Mouse (Mus musculus) ES-Bruce4 (cell line): ENCODE results near the gene Pkp4. TPM values are rescaled to one million over a fixed set of nuclear protein-coding genes. Genes with fewer than 3 reads are reported as not detected.

ENCODE experiments used
- H3K27ac ChIP-seq: 2 replicates; pipeline ENCODE4 v1.5.1; 2012; ENCODE audit warnings: low read length, inconsistent platforms; ENCODE audit not compliant: insufficient read depth
- H3K27me3 ChIP-seq: 2 replicates; pipeline ENCODE4 v1.6.1; 2012; ENCODE audit warnings: mild to moderate bottlenecking, low read length, inconsistent platforms; ENCODE audit not compliant: control insufficient read depth, poor library complexity, insufficient read depth, severe bottlenecking
- H3K36me3 ChIP-seq: 2 replicates; pipeline ENCODE4 v1.6.1; 2012; ENCODE audit warnings: inconsistent platforms, mild to moderate bottlenecking, low read length, moderate library complexity; ENCODE audit not compliant: control insufficient read depth, poor library complexity, insufficient read depth, severe bottlenecking
- H3K4me1 ChIP-seq: one replicate; pipeline ENCODE4 v1.8.1; 2011; ENCODE audit warnings: low read length; ENCODE audit not compliant: control insufficient read depth, insufficient read depth
- H3K4me3 ChIP-seq: 2 replicates; pipeline ENCODE4 v1.5.1; 2011; ENCODE audit warnings: low read depth, mild to moderate bottlenecking, low read length
- H3K9ac ChIP-seq: 2 replicates; pipeline ENCODE4 v1.6.1; 2012; ENCODE audit warnings: low read depth, mild to moderate bottlenecking, inconsistent platforms; ENCODE audit not compliant: poor library complexity, severe bottlenecking
- H3K9me3 ChIP-seq: replicated peaks from 2 replicates; pipeline ENCODE4 v1.6.1; 2012; ENCODE audit warnings: mild to moderate bottlenecking, low read length, inconsistent platforms; ENCODE audit not compliant: control insufficient read depth, poor library complexity, insufficient read depth, severe bottlenecking
- CTCF ChIP-seq: IDR thresholded peaks from one replicate; pipeline ENCODE4 v1.8.1; 2011; ENCODE audit warnings: low read depth, low read length
- EP300 ChIP-seq: IDR thresholded peaks from 2 replicates; pipeline ENCODE4 v1.6.1; 2011; ENCODE audit warnings: low read depth, low read length; ENCODE audit not compliant: insufficient read depth
- POLR2A ChIP-seq: IDR thresholded peaks from one replicate; pipeline ENCODE4 v1.8.1; 2011; ENCODE audit warnings: low read length; ENCODE audit not compliant: insufficient read depth
- polyA plus RNA-seq: library from polyadenylated mRNA; stranded (reverse); fragments of >200 nt; gene quantifications from 2 replicates; pipeline ENCODE4 v1.2.4, GENCODE M21; 2011; ENCODE audit warnings: low read depth; ENCODE audit not compliant: missing spikeins, insufficient read depth, insufficient read length

Pkp4 gene
- 82.1 and 89.3 TPM in 2 replicates for polyA plus RNA-seq

GRCm38 (mm10) chr2:59160605-59160963 is at the start of gene Pkp4, which contains the start of gene Ccdc148:
Gene Pkp4, plus strand, starts transcription at chr2:59160850.
Gene Ccdc148, minus strand, starts transcription at chr2:59160683.
- Histone ChIP-seq H3K9me3 (no peaks in the 10 kb centered on the region), H3K4me3 (peak within 1 kb of the TSS; percentile 89), H3K27ac (peak within 1 kb of the TSS; percentile 59; the same call in 1 of the 2 replicates), H3K9ac (peak within 1 kb of the TSS; percentile 97), H3K36me3 (peaks cover 2% of the 10 kb centered on the region; the same call in 1 of the 2 replicates), H3K4me1 (no peaks in the 10 kb centered on the region), H3K27me3 (no peaks in the 10 kb centered on the region)
- TF ChIP-seq CTCF (no peak), EP300 (no peak), POLR2A (no peak)

GRCm38 (mm10) chr2:59129023-59129422 is 31.6 kb upstream of the Pkp4 start:
- no peak overlapping the region for H3K9ac ChIP-seq
- no peak overlapping the region for H3K27ac ChIP-seq
- TF ChIP-seq EP300 (no peak), POLR2A (no peak), CTCF (no peak)
- no peaks in the 10 kb centered on the region for H3K4me1 ChIP-seq
- no peaks in the 10 kb centered on the region; the same call in 1 of the 2 replicates for H3K9me3 ChIP-seq
- no peak overlapping the region for H3K4me3 ChIP-seq
- H3K27me3 ChIP-seq = no peaks in the 10 kb centered on the region
- no peaks in the 10 kb centered on the region for H3K36me3 ChIP-seq

GRCm38 (mm10) chr2:59129821-59130220 is 30.8 kb upstream of the Pkp4 start:
- no peak overlapping the region for H3K4me3 ChIP-seq
- no peaks in the 10 kb centered on the region for H3K36me3 ChIP-seq
- H3K4me1 ChIP-seq = no peaks in the 10 kb centered on the region
- no peaks in the 10 kb centered on the region; the same call in 1 of the 2 replicates for H3K9me3 ChIP-seq
- TF ChIP-seq CTCF (no peak), EP300 (no peak), POLR2A (no peak)
- H3K27ac ChIP-seq = no peak overlapping the region
- H3K9ac ChIP-seq = no peak overlapping the region
- H3K27me3 ChIP-seq = no peaks in the 10 kb centered on the region

- Histone ChIP-seq H3K4me3 (no peak overlapping the region), H3K27me3 (no peaks in the 10 kb centered on the region), H3K36me3 (no peaks in the 10 kb centered on the region), H3K9me3 (no peaks in the 10 kb centered on the region; the same call in 1 of the 2 replicates), H3K4me1 (no peaks in the 10 kb centered on the region), H3K27ac (no peak overlapping the region), H3K9ac (no peak overlapping the region)
- TF ChIP-seq CTCF (no peak), EP300 (no peak), POLR2A (no peak)
These were observed 29.6 kb upstream of the Pkp4 start for GRCm38 (mm10) chr2:59131044-59131443.

- no peak overlapping the region for H3K4me3 ChIP-seq
- H3K27ac ChIP-seq = no peak overlapping the region
- TF ChIP-seq CTCF (no peak), POLR2A (no peak), EP300 (no peak)
- H3K27me3 ChIP-seq = no peaks in the 10 kb centered on the region
- H3K4me1 ChIP-seq = no peaks in the 10 kb centered on the region
- no peak overlapping the region for H3K9ac ChIP-seq
- no peaks in the 10 kb centered on the region for H3K9me3 ChIP-seq
- no peaks in the 10 kb centered on the region for H3K36me3 ChIP-seq
These were observed 5.2 kb upstream of the Pkp4 start for GRCm38 (mm10) chr2:59155428-59155827.

GRCm38 (mm10) chr2:59158117-59158516 is 2.5 kb upstream of the Pkp4 start:
- H3K4me3 ChIP-seq = no peak overlapping the region
- no peaks in the 10 kb centered on the region for H3K4me1 ChIP-seq
- no peaks in the 10 kb centered on the region for H3K27me3 ChIP-seq
- no peak overlapping the region for H3K9ac ChIP-seq
- no peak overlapping the region for H3K27ac ChIP-seq
- no peak for TF ChIP-seq EP300
- TF ChIP-seq POLR2A = no peak
- no peak for TF ChIP-seq CTCF
- no peaks in the 10 kb centered on the region for H3K9me3 ChIP-seq
- H3K36me3 ChIP-seq = no peaks in the 10 kb centered on the region; the same call in 1 of the 2 replicates
